Comparison of ENCODE assay signal across 12 mouse cellular contexts in genomic region chr1:73153438-73154097, GRCm38 (mm10).
DNase-seq lines count a peak whose midpoint lies in the region; ATAC-seq and TF ChIP-seq lines count a peak whose summit lies in the region.
"Had no signal": no experiment of that assay in that cellular context is flagged by ENCODE, and none has a peak within 500 bp of the region (broad histone marks: within the 10 kb centered on the region; RNA-seq: fewer than 3 reads in every experiment).

No protein-coding gene starts in this region.

- no peak for ATAC-seq in midbrain, embryonic 11.5 days (ENCODE audit: low FRiP score)
- ATAC-seq in midbrain, embryonic 16.5 days = no peak
- ATAC-seq in limb, embryonic 15.5 days (ENCODE audit: insufficient number of reproducible peaks, low FRiP score, low TSS enrichment, low read depth) = no peak
- ATAC-seq in stomach, postnatal 0 days (ENCODE audit: low FRiP score, low TSS enrichment) = peak; percentile 24; the same call in 1 of the 2 replicates
- no peak for ATAC-seq in activated CD4-positive, CD25-positive, alpha-beta regulatory T cell, adult 4 months

- H3K4me2 ChIP-seq in midbrain, embryonic 11.5 days = no peak overlapping the region
- no peak overlapping the region for H3K4me2 ChIP-seq in midbrain, embryonic 16.5 days (ENCODE audit: low read length)
- H3K4me2 ChIP-seq in limb, embryonic 15.5 days = no peak overlapping the region
- H3K4me2 ChIP-seq in stomach, postnatal 0 days (replicated peaks; ENCODE audit: low read depth) = no peak overlapping the region
- H3K4me2 ChIP-seq: forebrain, embryonic 12.5 days; heart, embryonic 15.5 days; neural tube, embryonic 12.5 days had no signal

- no peak for TF ChIP-seq EP300 in stomach, postnatal 0 days (optimal IDR thresholded peaks at IDR 0.05)

- no peak for TF ChIP-seq CTCF in stomach, postnatal 0 days (IDR thresholded peaks at IDR 0.05; ENCODE audit: low read depth)

- H3K36me3 ChIP-seq in midbrain, embryonic 11.5 days (ENCODE audit: control insufficient read depth, insufficient read depth, low read length) = no peaks in the 10 kb centered on the region
- no peaks in the 10 kb centered on the region for H3K36me3 ChIP-seq in midbrain, embryonic 16.5 days (ENCODE audit: control insufficient read depth, insufficient read depth, low read length)
- H3K36me3 ChIP-seq in limb, embryonic 15.5 days = no peaks in the 10 kb centered on the region
- no peaks in the 10 kb centered on the region for H3K36me3 ChIP-seq in stomach, postnatal 0 days (ENCODE audit: control insufficient read depth, insufficient read depth, low read length)
- H3K36me3 ChIP-seq: forebrain, embryonic 12.5 days; heart, embryonic 15.5 days; neural tube, embryonic 12.5 days had no signal

- no peaks in the 10 kb centered on the region for H3K9me3 ChIP-seq in midbrain, embryonic 11.5 days (ENCODE audit: control insufficient read depth, low read length)
- no peaks in the 10 kb centered on the region for H3K9me3 ChIP-seq in midbrain, embryonic 16.5 days (replicated peaks; ENCODE audit: control insufficient read depth, low read length, poor library complexity, severe bottlenecking)
- no peaks in the 10 kb centered on the region for H3K9me3 ChIP-seq in limb, embryonic 15.5 days
- no peaks in the 10 kb centered on the region for H3K9me3 ChIP-seq in stomach, postnatal 0 days (ENCODE audit: control insufficient read depth, low read length)
- H3K9me3 ChIP-seq: forebrain, embryonic 12.5 days; heart, embryonic 15.5 days; neural tube, embryonic 12.5 days had no signal

- DNase-seq in midbrain, embryonic 11.5 days (ENCODE audit: low spot score, missing footprints) = peak; percentile 82
- peak; percentile 37 to 47 for DNase-seq in heart, postnatal 36 days
- DNase-seq in stomach, postnatal 0 days (ENCODE audit: low spot score) = no peak
- DNase-seq in ovary, postnatal 10 days (ENCODE audit: low spot score) = no peak
- no peak for DNase-seq in T-cell, adult 2 months (ENCODE audit: low spot score)
- DNase-seq: adrenal gland, adult 2 months had no signal

- H3K27me3 ChIP-seq in midbrain, embryonic 11.5 days (ENCODE audit: control insufficient read depth, insufficient read depth, low read length) = no peaks in the 10 kb centered on the region
- no peaks in the 10 kb centered on the region for H3K27me3 ChIP-seq in midbrain, embryonic 16.5 days (ENCODE audit: control insufficient read depth, insufficient read depth, low read depth, low read length)
- H3K27me3 ChIP-seq in limb, embryonic 15.5 days = no peaks in the 10 kb centered on the region
- H3K27me3 ChIP-seq in stomach, postnatal 0 days (ENCODE audit: control insufficient read depth, insufficient read depth, low read length) = no peaks in the 10 kb centered on the region
- H3K27me3 ChIP-seq: forebrain, embryonic 12.5 days; heart, embryonic 15.5 days; neural tube, embryonic 12.5 days had no signal

- H3K9ac ChIP-seq in midbrain, embryonic 11.5 days (ENCODE audit: low read length) = no peak overlapping the region
- H3K9ac ChIP-seq in midbrain, embryonic 16.5 days (ENCODE audit: low read depth, low read length) = no peak overlapping the region
- no peak overlapping the region for H3K9ac ChIP-seq in limb, embryonic 15.5 days
- H3K9ac ChIP-seq in stomach, postnatal 0 days (ENCODE audit: low read length) = no peak overlapping the region
- H3K9ac ChIP-seq: forebrain, embryonic 12.5 days; heart, embryonic 15.5 days; neural tube, embryonic 12.5 days had no signal

- H3K4me1 ChIP-seq in midbrain, embryonic 11.5 days (ENCODE audit: control insufficient read depth, insufficient read depth, low read length) = no peaks in the 10 kb centered on the region
- no peaks in the 10 kb centered on the region for H3K4me1 ChIP-seq in midbrain, embryonic 16.5 days (ENCODE audit: control insufficient read depth, insufficient read depth, low read length)
- peaks cover 8% of the 10 kb centered on the region; the same call in 1 of the 2 replicates for H3K4me1 ChIP-seq in limb, embryonic 15.5 days
- H3K4me1 ChIP-seq in stomach, postnatal 0 days (replicated peaks; ENCODE audit: control insufficient read depth, insufficient read depth) = no peaks in the 10 kb centered on the region
- H3K4me1 ChIP-seq: forebrain, embryonic 12.5 days; heart, embryonic 15.5 days; neural tube, embryonic 12.5 days had no signal

- no peak overlapping the region for H3K4me3 ChIP-seq in midbrain, embryonic 11.5 days (ENCODE audit: low read depth, low read length)
- H3K4me3 ChIP-seq in midbrain, embryonic 16.5 days (ENCODE audit: low read depth, low read length) = no peak overlapping the region
- no peak overlapping the region for H3K4me3 ChIP-seq in limb, embryonic 15.5 days
- H3K4me3 ChIP-seq in stomach, postnatal 0 days (ENCODE audit: low read depth, low read length) = no peak overlapping the region
- H3K4me3 ChIP-seq: forebrain, embryonic 12.5 days; heart, embryonic 15.5 days; neural tube, embryonic 12.5 days had no signal

- H3K27ac ChIP-seq in midbrain, embryonic 11.5 days (ENCODE audit: low read depth, low read length) = no peak overlapping the region
- no peak overlapping the region for H3K27ac ChIP-seq in midbrain, embryonic 16.5 days (ENCODE audit: low read length)
- peak overlapping the region; percentile 47; the same call in 1 of the 2 replicates for H3K27ac ChIP-seq in limb, embryonic 15.5 days
- H3K27ac ChIP-seq in stomach, postnatal 0 days (replicated peaks) = no peak overlapping the region
- H3K27ac ChIP-seq: forebrain, embryonic 12.5 days; heart, embryonic 15.5 days; neural tube, embryonic 12.5 days had no signal

- 45% methylated on average over 9 of the region's 9 CpGs for WGBS in midbrain, embryonic 11.5 days
- WGBS in midbrain, embryonic 16.5 days = 41% methylated on average over 9 of the region's 9 CpGs
- 56% methylated on average over 9 of the region's 9 CpGs for WGBS in limb, embryonic 15.5 days
- 47% methylated on average over 9 of the region's 9 CpGs for WGBS in stomach, postnatal 0 days

- intact Hi-C loops in heart, postnatal 36 days (cut with DNase I) = no loop called here

Comparison
In these comparisons a context has a peak if more than half of its experiments do, and no peak if none do; other contexts are left out.
1. DNase-seq: peak in midbrain, embryonic 11.5 days (single experiment) and heart, postnatal 36 days (2 of 2); none in stomach, postnatal 0 days (single experiment), ovary, postnatal 10 days (single experiment) and T-cell, adult 2 months (single experiment).